11 mouse cellular contexts compared by ENCODE assay signal in genomic region chrX:36129037-36129770, GRCm38 (mm10). TPM values are rescaled to one million over a fixed set of nuclear protein-coding genes. Genes with fewer than 3 reads are reported as not detected.
DNase-seq lines count a peak whose midpoint lies in the region; ATAC-seq and TF ChIP-seq lines count a peak whose summit lies in the region.
"Had no signal": no experiment of that assay in that cellular context is flagged by ENCODE, and none has a peak within 500 bp of the region (broad histone marks: within the 10 kb centered on the region; RNA-seq: fewer than 3 reads in every experiment).

No protein-coding gene starts in this region.

- H3K4me1 ChIP-seq in liver, postnatal 0 days (ENCODE audit: insufficient read depth) = no peaks in the 10 kb centered on the region
- no peaks in the 10 kb centered on the region for H3K4me1 ChIP-seq in liver, embryonic 11.5 days (replicated peaks; ENCODE audit: control insufficient read depth, insufficient read depth, low read length)
- no peaks in the 10 kb centered on the region for H3K4me1 ChIP-seq in embryonic fibroblast, embryonic 13.5 days (ENCODE audit: control insufficient read depth, insufficient read depth, low read length)
- no peaks in the 10 kb centered on the region for H3K4me1 ChIP-seq in kidney, postnatal 0 days (replicated peaks; ENCODE audit: insufficient read depth, low read length)
- H3K4me1 ChIP-seq: liver, embryonic 13.5 days had no signal

- H3K9me3 ChIP-seq in liver, postnatal 0 days (ENCODE audit: low read length) = no peaks in the 10 kb centered on the region
- H3K9me3 ChIP-seq in liver, embryonic 11.5 days (ENCODE audit: control insufficient read depth, low read length) = no peaks in the 10 kb centered on the region
- no peaks in the 10 kb centered on the region for H3K9me3 ChIP-seq in kidney, postnatal 0 days (replicated peaks; ENCODE audit: low read length)
- H3K9me3 ChIP-seq: liver, embryonic 13.5 days had no signal

- H3K4me3 ChIP-seq in liver, postnatal 0 days (ENCODE audit: low read depth, low read length) = no peak overlapping the region
- H3K4me3 ChIP-seq in liver, embryonic 11.5 days (ENCODE audit: low read depth, low read length) = no peak overlapping the region
- no peak overlapping the region for H3K4me3 ChIP-seq in embryonic fibroblast, embryonic 13.5 days (ENCODE audit: insufficient read depth, low read length)
- no peak overlapping the region for H3K4me3 ChIP-seq in kidney, postnatal 0 days (replicated peaks; ENCODE audit: low read depth, low read length)
- H3K4me3 ChIP-seq: liver, embryonic 13.5 days had no signal

- 0 out of 2 replicates have a peak, but pooled peaks cover 3% of the 10 kb centered on the region for H3K27me3 ChIP-seq in liver, postnatal 0 days (ENCODE audit: insufficient read depth, low read length)
- no peaks in the 10 kb centered on the region for H3K27me3 ChIP-seq in liver, embryonic 11.5 days (replicated peaks; ENCODE audit: control insufficient read depth, insufficient read depth, low read length)
- H3K27me3 ChIP-seq in kidney, postnatal 0 days (ENCODE audit: insufficient read depth, low read length) = no peaks in the 10 kb centered on the region
- no peaks in the 10 kb centered on the region for H3K27me3 ChIP-seq in splenic B cell, adult 2 months (ENCODE audit: control insufficient read depth, insufficient read depth, low read length, poor library complexity, severe bottlenecking)
- H3K27me3 ChIP-seq: liver, embryonic 13.5 days had no signal

- no peak for TF ChIP-seq CTCF in liver, postnatal 0 days (IDR thresholded peaks at IDR 0.05; ENCODE audit: low read depth)
- TF ChIP-seq CTCF in embryonic fibroblast, embryonic 13.5 days (IDR thresholded peaks at IDR 0.05; ENCODE audit: borderline replicate concordance, insufficient read depth, low read length) = no peak
- no peak for TF ChIP-seq CTCF in kidney, postnatal 0 days (IDR thresholded peaks at IDR 0.05; ENCODE audit: low read depth)

- TF ChIP-seq EP300 in liver, postnatal 0 days (IDR thresholded peaks at IDR 0.05; ENCODE audit: low read depth) = no peak

- no peak for DNase-seq in liver, postnatal 0 days
- DNase-seq in liver, embryonic 11.5 days (ENCODE audit: low spot score) = no peak
- DNase-seq in kidney, postnatal 0 days (ENCODE audit: low spot score) = no peak
- DNase-seq in splenic B cell, adult 2 months (ENCODE audit: low read depth, low spot score) = peak; percentile 47
- DNase-seq in urinary bladder, postnatal 14 days (ENCODE audit: low spot score) = no peak
- DNase-seq in adrenal gland, postnatal 4 days (ENCODE audit: low spot score in 2 of 2) = no peak
- DNase-seq: gastrocnemius, postnatal 25 days; liver, embryonic 13.5 days; thymus, postnatal 36 days had no signal

- no peak overlapping the region for H3K27ac ChIP-seq in liver, postnatal 0 days (ENCODE audit: low read depth)
- no peak overlapping the region for H3K27ac ChIP-seq in liver, embryonic 11.5 days (ENCODE audit: low read depth, low read length)
- peak overlapping the region; percentile 31; the same call in 1 of the 2 replicates for H3K27ac ChIP-seq in embryonic fibroblast, embryonic 13.5 days (ENCODE audit: insufficient read depth, low read length)
- 0 out of 2 replicates have a peak overlapping the region, but pooled peaks have one; percentile 31 for H3K27ac ChIP-seq in kidney, postnatal 0 days
- H3K27ac ChIP-seq: liver, embryonic 13.5 days had no signal

- WGBS in liver, postnatal 0 days (ENCODE audit: insufficient replicate concordance) = 49% methylated on average over 11 of the region's 11 CpGs
- WGBS in liver, embryonic 11.5 days = 57% methylated on average over 10 of the region's 11 CpGs
- 61% methylated on average over 11 of the region's 11 CpGs for WGBS in kidney, postnatal 0 days

- TF ChIP-seq POLR2A in embryonic fibroblast, embryonic 13.5 days (IDR thresholded peaks at IDR 0.05; ENCODE audit: low read depth, low read length) = no peak

- H3K9ac ChIP-seq in liver, postnatal 0 days (replicated peaks) = no peak overlapping the region
- no peak overlapping the region for H3K9ac ChIP-seq in liver, embryonic 11.5 days (ENCODE audit: low read depth, low read length)
- H3K9ac ChIP-seq in kidney, postnatal 0 days (ENCODE audit: low read depth, low read length) = no peak overlapping the region
- H3K9ac ChIP-seq: liver, embryonic 13.5 days had no signal

- H3K4me2 ChIP-seq in liver, postnatal 0 days (ENCODE audit: low read depth, low read length) = peak overlapping the region; percentile 1; the same call in 1 of the 2 replicates
- no peak overlapping the region for H3K4me2 ChIP-seq in liver, embryonic 11.5 days
- H3K4me2 ChIP-seq in kidney, postnatal 0 days (ENCODE audit: low read length) = no peak overlapping the region
- H3K4me2 ChIP-seq: liver, embryonic 13.5 days had no signal

- ATAC-seq in liver, postnatal 0 days = peak; percentile 31; the same call in 1 of the 2 replicates
- ATAC-seq in liver, embryonic 11.5 days (replicated peaks; ENCODE audit: low FRiP score) = no peak
- ATAC-seq in kidney, postnatal 0 days (replicated peaks; ENCODE audit: low FRiP score, low read depth) = no peak
- ATAC-seq in erythroid progenitor cell, adult 5-6 weeks (replicated peaks; ENCODE audit: low FRiP score, poor library complexity, severe bottlenecking) = no peak

- H3K36me3 ChIP-seq in liver, postnatal 0 days (replicated peaks; ENCODE audit: insufficient read depth, low read length) = no peaks in the 10 kb centered on the region
- H3K36me3 ChIP-seq in liver, embryonic 11.5 days (ENCODE audit: control insufficient read depth, insufficient read depth, low read length) = no peaks in the 10 kb centered on the region
- H3K36me3 ChIP-seq in kidney, postnatal 0 days (ENCODE audit: insufficient read depth, low read length) = no peaks in the 10 kb centered on the region
- no peaks in the 10 kb centered on the region for H3K36me3 ChIP-seq in splenic B cell, adult 2 months (ENCODE audit: control insufficient read depth, insufficient read depth, low read length, poor library complexity, severe bottlenecking)
- H3K36me3 ChIP-seq: liver, embryonic 13.5 days had no signal

RNA-seq across cellular contexts. Expression of gene Il13ra1, which starts 17.3 kb away (rescaled TPM):
- 9.1 and 10.0 TPM in 2 replicates for polyA plus RNA-seq in liver, postnatal 0 days (2015; fragmentation: Nextera tagmentation; extraction: Ambion mirVana)
- 5.6 and 6.0 TPM in 2 replicates for polyA plus RNA-seq in liver, embryonic 11.5 days (2014; fragmentation: Nextera tagmentation; extraction: Ambion mirVana)
- polyA plus RNA-seq in embryonic fibroblast, embryonic 13.5 days (2011; ENCODE audit: insufficient read length, low read depth, missing spikeins) = 36.1 and 58.1 TPM in 2 replicates
- 27.8 and 30.2 TPM in 2 replicates for polyA plus RNA-seq in kidney, postnatal 0 days (2015; fragmentation: Nextera tagmentation; extraction: Ambion mirVana)
- 10 to 100 TPM in 1 of 2 experiments, 1 to 10 TPM in 1; 10.0 to 13.0 TPM for total RNA-seq in adrenal gland, postnatal 4 days (2021)
- total RNA-seq in erythroid progenitor cell, adult 5-6 weeks (2015; ENCODE audit: low replicate concordance) = 2.5 and 2.9 TPM in 2 replicates
- 2.3 TPM in 1 of 2 replicates, not detected in the other for total RNA-seq in erythroid progenitor cell, adult 5-6 weeks (2017; ENCODE audit: low replicate concordance)

Comparison
In these comparisons a context has a peak if more than half of its experiments do, and no peak if none do; other contexts are left out.
1. H3K27ac ChIP-seq: peak in embryonic fibroblast, embryonic 13.5 days (single experiment) and kidney, postnatal 0 days (single experiment); none in liver, postnatal 0 days (single experiment) and liver, embryonic 11.5 days (single experiment).